In the genomic region with DNA sequence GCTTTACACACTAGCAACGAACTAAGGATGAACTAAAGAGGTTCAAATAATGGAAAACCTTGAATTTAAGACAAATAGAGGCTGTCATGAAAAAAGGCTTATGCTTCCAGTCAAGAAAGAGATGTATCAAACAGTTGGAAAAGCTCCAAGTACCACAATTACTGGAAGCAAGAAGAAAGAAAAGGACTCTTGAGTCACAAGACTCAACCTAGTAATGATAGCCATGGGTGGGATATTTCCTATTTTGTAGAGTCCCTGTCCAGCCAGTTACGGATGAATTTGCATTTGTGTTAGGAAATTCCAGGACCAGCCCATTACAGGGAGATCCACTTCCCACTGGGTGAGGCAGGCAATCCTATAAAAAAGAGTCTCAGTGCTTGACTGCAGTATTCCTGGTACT, we compare ENCODE assay signal across 46 mouse cellular contexts. TPM values are rescaled to one million over a fixed set of nuclear protein-coding genes. Genes with fewer than 3 reads are reported as not detected.
"Had no signal": no experiment of that assay in that cellular context is flagged by ENCODE, and none has a peak within 500 bp of the region (broad histone marks: within the 10 kb centered on the region; RNA-seq: fewer than 3 reads in every experiment).

A gene (plus strand): TSS at position 301 of the 400 bp plus-strand sequence.

- H3K4me1 ChIP-seq: limb, embryonic 10.5 days; limb, embryonic 12.5 days; limb, embryonic 13.5 days; limb, embryonic 15.5 days; liver, embryonic 12.5 days; liver, embryonic 13.5 days; liver, embryonic 15.5 days; lung, embryonic 15.5 days; megakaryocyte, embryonic 14.5 days; midbrain, embryonic 10.5 days; midbrain, embryonic 12.5 days; midbrain, embryonic 13.5 days; midbrain, embryonic 15.5 days; neural tube, embryonic 12.5 days had no signal

- H3K9me3 ChIP-seq: limb, embryonic 10.5 days; limb, embryonic 12.5 days; limb, embryonic 13.5 days; limb, embryonic 15.5 days; liver, embryonic 12.5 days; liver, embryonic 13.5 days; liver, embryonic 15.5 days; lung, embryonic 15.5 days; megakaryocyte, embryonic 14.5 days; midbrain, embryonic 10.5 days; midbrain, embryonic 12.5 days; midbrain, embryonic 13.5 days; midbrain, embryonic 15.5 days; neural tube, embryonic 12.5 days had no signal

- H3K4me2 ChIP-seq: limb, embryonic 12.5 days; limb, embryonic 13.5 days; limb, embryonic 15.5 days; liver, embryonic 11.5 days; liver, embryonic 12.5 days; liver, embryonic 13.5 days; liver, embryonic 15.5 days; lung, embryonic 14.5 days; lung, embryonic 15.5 days; midbrain, embryonic 11.5 days; midbrain, embryonic 12.5 days; midbrain, embryonic 13.5 days; midbrain, embryonic 15.5 days; neural tube, embryonic 12.5 days had no signal

- H3K4me3 ChIP-seq: limb, embryonic 10.5 days; limb, embryonic 12.5 days; limb, embryonic 13.5 days; limb, embryonic 15.5 days; liver, embryonic 12.5 days; liver, embryonic 13.5 days; liver, embryonic 15.5 days; lung, embryonic 15.5 days; megakaryocyte, embryonic 14.5 days; midbrain, embryonic 10.5 days; midbrain, embryonic 12.5 days; midbrain, embryonic 13.5 days; midbrain, embryonic 15.5 days; myocyte; neural tube, embryonic 12.5 days had no signal

- H3K36me3 ChIP-seq: limb, embryonic 10.5 days; limb, embryonic 12.5 days; limb, embryonic 13.5 days; limb, embryonic 15.5 days; liver, embryonic 12.5 days; liver, embryonic 13.5 days; liver, embryonic 15.5 days; lung, embryonic 15.5 days; midbrain, embryonic 10.5 days; midbrain, embryonic 12.5 days; midbrain, embryonic 13.5 days; midbrain, embryonic 15.5 days; neural tube, embryonic 12.5 days had no signal

- ATAC-seq: liver, embryonic 12.5 days; liver, postnatal 0 days; lung, postnatal 0 days; midbrain, embryonic 13.5 days; midbrain, embryonic 15.5 days; midbrain, embryonic 16.5 days had no signal

- H3K9ac ChIP-seq: limb, embryonic 12.5 days; limb, embryonic 13.5 days; limb, embryonic 15.5 days; liver, embryonic 12.5 days; liver, embryonic 13.5 days; liver, embryonic 14.5 days; liver, embryonic 15.5 days; liver, postnatal 0 days; lung, embryonic 14.5 days; lung, embryonic 15.5 days; midbrain, embryonic 12.5 days; midbrain, embryonic 13.5 days; midbrain, embryonic 15.5 days; neural tube, embryonic 12.5 days had no signal

- H3K27ac ChIP-seq: limb, embryonic 10.5 days; limb, embryonic 12.5 days; limb, embryonic 13.5 days; limb, embryonic 15.5 days; liver, embryonic 12.5 days; liver, embryonic 13.5 days; liver, embryonic 14.5 days; liver, embryonic 15.5 days; lung, embryonic 15.5 days; macrophage; midbrain, embryonic 10.5 days; midbrain, embryonic 12.5 days; midbrain, embryonic 13.5 days; midbrain, embryonic 15.5 days; neural tube, embryonic 12.5 days had no signal

- DNase-seq: left cerebral cortex, postnatal 4 days; liver; liver, embryonic 13.5 days; liver, postnatal 0 days; lung, adult 18-20 months; lung, adult 2 months; lung, embryonic 14.5 days; lung, postnatal 10 days; lung, postnatal 14 days; lung, postnatal 36 days; lung, postnatal 4 days; midbrain, embryonic 14.5 days had no signal

- H3K27me3 ChIP-seq: limb, embryonic 12.5 days; limb, embryonic 13.5 days; limb, embryonic 15.5 days; liver, embryonic 12.5 days; liver, embryonic 13.5 days; liver, embryonic 15.5 days; lung, embryonic 15.5 days; megakaryocyte, embryonic 14.5 days; midbrain, embryonic 12.5 days; midbrain, embryonic 13.5 days; midbrain, embryonic 15.5 days; neural tube, embryonic 12.5 days had no signal

RNA-seq across cellular contexts. Expression of the gene that starts here (rescaled TPM):
- total RNA-seq: left cerebral cortex, postnatal 10 days; left cerebral cortex, postnatal 14 days; left cerebral cortex, postnatal 25 days; left cerebral cortex, postnatal 36 days; left cerebral cortex, postnatal 4 days; liver, adult 2 months; megakaryocyte progenitor cell, adult 5-6 weeks; megakaryocyte, adult 5-6 weeks; megakaryocyte-erythroid progenitor cell, adult 5-6 weeks; midbrain, postnatal 0 days; monocyte, adult 5-6 weeks had no signal
- polyA plus RNA-seq: limb, embryonic 10.5 days; limb, embryonic 11.5 days; limb, embryonic 12.5 days; limb, embryonic 13.5 days; limb, embryonic 14.5 days; liver, adult 2 months; liver, embryonic 11.5 days; liver, embryonic 12.5 days; liver, embryonic 13.5 days; liver, embryonic 14.5 days; liver, embryonic 15.5 days; liver, postnatal 0 days; lung, adult 2 months; lung, embryonic 14.5 days; lung, embryonic 15.5 days; lung, embryonic 16.5 days; lung, postnatal 0 days; macrophage; midbrain, embryonic 10.5 days; midbrain, embryonic 11.5 days; midbrain, embryonic 12.5 days; midbrain, embryonic 13.5 days; midbrain, embryonic 14.5 days; midbrain, embryonic 16.5 days; midbrain, postnatal 0 days; neural tube, embryonic 11.5 days had no signal
